In the genomic region with DNA sequence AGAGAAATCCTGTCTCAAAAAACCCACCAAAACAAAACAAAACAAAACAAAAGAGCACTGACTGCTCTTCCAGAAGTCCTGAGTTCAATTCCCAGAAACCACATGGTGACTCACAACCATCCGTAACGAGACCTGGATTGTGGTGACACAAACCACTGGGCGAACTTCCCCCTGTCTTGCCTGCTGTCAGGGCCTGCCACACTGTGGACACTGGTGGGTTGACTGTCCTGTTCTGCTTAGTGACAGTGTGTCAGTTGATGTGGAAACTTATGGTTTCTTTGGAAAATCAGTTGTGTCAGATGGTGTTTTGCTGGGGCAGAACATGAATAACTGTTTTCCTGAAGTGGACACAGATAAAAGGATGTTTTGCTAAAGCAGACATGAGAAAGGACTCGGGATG, we compare ENCODE assay signal across 25 mouse cellular contexts. TPM values are rescaled to one million over a fixed set of nuclear protein-coding genes. Genes with fewer than 3 reads are reported as not detected.
A peak's percentile ranks its signal among the peaks of the same experiment; 100 is the strongest.
DNase-seq lines count a peak whose midpoint lies in the region; ATAC-seq and TF ChIP-seq lines count a peak whose summit lies in the region.
"Had no signal": no experiment of that assay in that cellular context is flagged by ENCODE, and none has a peak within 500 bp of the region (broad histone marks: within the 10 kb centered on the region; RNA-seq: fewer than 3 reads in every experiment).

No protein-coding gene starts in this region.

- H3K4me2 ChIP-seq in liver, postnatal 0 days (ENCODE audit: low read depth, low read length) = no peak overlapping the region
- H3K4me2 ChIP-seq: embryonic facial prominence, embryonic 13.5 days; forebrain, embryonic 12.5 days; forebrain, embryonic 15.5 days; heart, embryonic 11.5 days; hindbrain, embryonic 12.5 days; hindbrain, embryonic 15.5 days had no signal

- WGBS in liver, postnatal 0 days (ENCODE audit: insufficient replicate concordance) = 77% methylated on average over 4 of the region's 4 CpGs

- no peak for TF ChIP-seq EP300 in liver, postnatal 0 days (IDR thresholded peaks at IDR 0.05; ENCODE audit: low read depth)

- no peak for DNase-seq in liver, postnatal 0 days
- no peak for DNase-seq in liver
- DNase-seq in lung, postnatal 4 days = peak; percentile 28 to 38
- DNase-seq in lung, postnatal 25 days (ENCODE audit: low spot score) = no peak
- DNase-seq in kidney, adult 11 months = no peak
- DNase-seq in right cerebral cortex, adult 2 months (ENCODE audit: low spot score in 2 of 2) = no peak
- DNase-seq: adrenal gland, adult 2 months; adrenal gland, postnatal 14 days; cerebellum, adult 11-12 months; cerebellum, adult 8-10 months; cerebellum, postnatal 10 days; cerebellum, postnatal 36 days; embryo, embryonic 11 days; gastrocnemius, postnatal 36 days; heart, adult 11 months had no signal

- H3K27me3 ChIP-seq in liver, postnatal 0 days (ENCODE audit: insufficient read depth, low read length) = no peaks in the 10 kb centered on the region
- H3K27me3 ChIP-seq: embryonic facial prominence, embryonic 13.5 days; forebrain, embryonic 12.5 days; forebrain, embryonic 15.5 days; hindbrain, embryonic 12.5 days; hindbrain, embryonic 15.5 days had no signal

- no peaks in the 10 kb centered on the region for H3K9me3 ChIP-seq in liver, postnatal 0 days (ENCODE audit: low read length)
- H3K9me3 ChIP-seq: embryonic facial prominence, embryonic 13.5 days; forebrain, embryonic 15.5 days; hindbrain, embryonic 12.5 days had no signal

- no peak for ATAC-seq in liver, postnatal 0 days
- peak; percentile 72 for ATAC-seq in megakaryocyte, adult 5-6 weeks (ENCODE audit: poor library complexity, severe bottlenecking)
- ATAC-seq: CD4-positive, CD25-positive, alpha-beta regulatory T cell, adult 4 months; forebrain, embryonic 15.5 days had no signal

- H3K27ac ChIP-seq in liver, postnatal 0 days (ENCODE audit: low read depth) = no peak overlapping the region
- H3K27ac ChIP-seq: embryonic facial prominence, embryonic 10.5 days; embryonic facial prominence, embryonic 13.5 days; forebrain, embryonic 12.5 days; forebrain, embryonic 15.5 days; hindbrain, embryonic 12.5 days; hindbrain, embryonic 15.5 days had no signal

- H3K36me3 ChIP-seq in liver, postnatal 0 days (replicated peaks; ENCODE audit: insufficient read depth, low read length) = no peaks in the 10 kb centered on the region
- H3K36me3 ChIP-seq: embryonic facial prominence, embryonic 10.5 days; embryonic facial prominence, embryonic 13.5 days; forebrain, embryonic 12.5 days; forebrain, embryonic 15.5 days; hindbrain, embryonic 12.5 days; hindbrain, embryonic 15.5 days had no signal

- H3K9ac ChIP-seq in liver, postnatal 0 days (replicated peaks) = no peak overlapping the region
- H3K9ac ChIP-seq: embryonic facial prominence, embryonic 13.5 days; forebrain, embryonic 12.5 days; forebrain, embryonic 15.5 days; hindbrain, embryonic 12.5 days; hindbrain, embryonic 15.5 days had no signal

- no peak overlapping the region for H3K4me3 ChIP-seq in liver, postnatal 0 days (ENCODE audit: low read depth, low read length)
- H3K4me3 ChIP-seq: embryonic facial prominence, embryonic 10.5 days; embryonic facial prominence, embryonic 13.5 days; erythroblast, embryonic 14.5 days; forebrain, embryonic 12.5 days; forebrain, embryonic 15.5 days; hindbrain, embryonic 12.5 days; hindbrain, embryonic 15.5 days had no signal

- peaks cover 7% of the 10 kb centered on the region; the same call in 1 of the 2 replicates for H3K4me1 ChIP-seq in liver, postnatal 0 days (ENCODE audit: insufficient read depth)
- H3K4me1 ChIP-seq: forebrain, embryonic 12.5 days; forebrain, embryonic 15.5 days; hindbrain, embryonic 12.5 days; hindbrain, embryonic 15.5 days had no signal

- TF ChIP-seq CTCF in liver, postnatal 0 days (IDR thresholded peaks at IDR 0.05; ENCODE audit: low read depth) = peak; percentile 20; the same call in 1 of the 2 replicates

RNA-seq across cellular contexts. Expression of gene Hmgn2, which starts 25.8 kb away (rescaled TPM):
- polyA plus RNA-seq in liver, postnatal 0 days (2015; fragmentation: Nextera tagmentation; extraction: Ambion mirVana) = 547 and 562 TPM in 2 replicates
- 1,486 and 1,526 TPM in 2 replicates for total RNA-seq in megakaryocyte, adult 5-6 weeks (2015)
- 700 and 725 TPM in 2 replicates for total RNA-seq in megakaryocyte, adult 5-6 weeks (2017)

RNA-seq across cellular contexts. Expression of gene Rps6ka1, which starts 55.1 kb away (rescaled TPM):
- 31.6 and 36.9 TPM in 2 replicates for polyA plus RNA-seq in liver, postnatal 0 days (2015; fragmentation: Nextera tagmentation; extraction: Ambion mirVana)
- 109 and 112 TPM in 2 replicates for total RNA-seq in megakaryocyte, adult 5-6 weeks (2015)
- total RNA-seq in megakaryocyte, adult 5-6 weeks (2017) = 156 and 160 TPM in 2 replicates

RNA-seq across cellular contexts. Expression of gene Dhdds, which starts 58.0 kb away (rescaled TPM):
- 8.3 and 10.3 TPM in 2 replicates for polyA plus RNA-seq in liver, postnatal 0 days (2015; fragmentation: Nextera tagmentation; extraction: Ambion mirVana)
- 26.6 and 28.9 TPM in 2 replicates for total RNA-seq in megakaryocyte, adult 5-6 weeks (2015)
- 17.9 and 24.0 TPM in 2 replicates for total RNA-seq in megakaryocyte, adult 5-6 weeks (2017)

Comparison
In these comparisons a context has a peak if more than half of its experiments do, and no peak if none do; other contexts are left out.
1. DNase-seq: peak in lung, postnatal 4 days (2 of 2); none in liver, postnatal 0 days (single experiment), liver (single experiment), lung, postnatal 25 days (single experiment), kidney, adult 11 months (single experiment) and right cerebral cortex, adult 2 months (0 of 2).